Mouse (Mus musculus) 3134 (cell line): ENCODE results near the gene Gm7929.
"Not testable (repeated sequence)": the region's sequence is repeated elsewhere in the genome, so short reads cannot be mapped to it uniquely, and the experiment has no call there.

Experiments
- DNase-seq: peaks from one replicate; pipeline ENCODE4 v3.0.0-alpha.2; 2011; ENCODE audit warnings: low spot score; ENCODE audit not compliant: insufficient read length; ENCODE audit errors: extremely low read depth

Gene Gm7929

DNA sequence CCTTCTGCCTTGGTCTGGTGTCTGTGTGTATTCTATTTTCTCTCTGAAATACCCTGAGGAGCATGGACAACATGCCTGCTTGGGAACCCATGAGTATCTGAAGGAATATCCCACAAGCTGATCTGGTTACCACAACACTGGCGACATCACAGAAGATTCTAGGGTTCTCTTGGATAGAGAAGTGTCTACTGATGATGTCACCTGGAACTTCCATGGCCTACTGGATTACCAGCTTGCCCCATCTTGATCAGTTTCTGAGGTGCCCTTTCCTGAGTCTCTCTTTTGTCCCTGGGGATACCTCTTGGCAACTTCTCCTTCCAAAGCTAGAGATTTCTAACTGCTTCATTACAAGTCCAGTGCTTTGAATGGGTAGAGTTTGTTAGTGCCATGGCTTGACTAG lies at the start of gene Gm7929:
Gene Gm7929, minus strand, starts transcription at position 101 of the 400 bp plus-strand sequence.
- not testable (repeated sequence) for DNase-seq

DNA sequence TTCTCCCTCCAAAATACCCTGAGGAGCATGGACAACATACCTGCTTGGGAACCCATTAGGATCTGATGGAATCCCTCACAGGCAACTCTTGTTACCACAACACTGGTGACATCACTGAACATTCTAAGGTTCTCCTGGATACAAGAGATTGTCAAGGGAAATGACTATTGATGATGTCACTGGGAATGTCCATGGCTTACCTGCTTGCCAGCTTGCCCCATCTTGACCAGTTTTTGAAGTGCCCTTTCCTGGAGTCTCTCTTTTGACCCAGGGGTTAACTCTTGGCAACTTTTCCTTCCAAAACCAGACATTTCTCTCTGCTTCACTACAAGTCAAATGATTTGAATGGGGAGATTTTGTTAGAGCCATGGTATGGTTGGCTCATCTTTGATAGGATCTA lies 21.9 kb upstream of the Gm7929 start, which contains the start of gene Gm47189:
Gene Gm47189, minus strand, starts transcription at position 101 of the 400 bp plus-strand sequence.
- not testable (repeated sequence) for DNase-seq

DNA sequence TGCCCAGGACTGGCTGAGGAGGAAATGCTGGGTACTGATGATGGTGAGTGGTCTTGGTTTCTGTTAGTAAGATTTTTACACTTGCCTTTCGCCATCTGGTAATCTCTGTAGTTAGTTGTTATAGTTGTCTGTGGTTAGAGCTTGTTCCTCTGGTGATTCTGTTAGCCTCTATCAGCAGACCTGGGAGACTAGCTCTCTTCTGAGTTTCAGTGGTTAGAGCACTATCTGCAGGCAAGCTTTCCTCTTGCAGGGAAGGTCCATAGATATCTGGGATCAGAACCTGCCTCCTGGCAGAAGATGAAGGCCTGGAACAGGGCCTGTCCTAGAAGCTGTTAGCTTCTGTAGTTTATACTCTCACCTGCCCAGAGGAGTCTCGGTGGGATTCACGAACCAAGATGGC lies 5.5 kb upstream of the Gm7929 start:
- DNase-seq, result not testable (repeated sequence)

DNA sequence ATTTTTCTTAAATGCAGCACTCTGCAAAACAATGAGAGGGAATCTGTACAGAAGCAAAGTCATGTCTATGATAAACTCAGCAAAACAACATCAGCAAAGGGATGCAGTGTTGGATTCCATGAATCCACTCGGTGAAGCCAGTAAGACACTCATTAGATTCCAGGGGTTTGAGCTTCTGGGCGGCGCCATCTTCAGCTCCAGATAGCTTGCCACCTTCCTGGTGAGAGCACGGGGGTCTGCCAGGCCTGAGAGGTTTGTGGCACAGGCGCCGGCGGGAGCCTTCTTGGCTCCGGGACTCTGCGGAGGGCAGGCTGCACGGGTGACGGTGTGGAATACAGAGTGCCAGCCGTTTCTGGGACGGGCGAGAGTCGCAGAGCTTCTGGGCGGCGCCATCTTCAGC lies 27.0 kb downstream of the Gm7929 start:
- DNase-seq, result not testable (repeated sequence)

DNA sequence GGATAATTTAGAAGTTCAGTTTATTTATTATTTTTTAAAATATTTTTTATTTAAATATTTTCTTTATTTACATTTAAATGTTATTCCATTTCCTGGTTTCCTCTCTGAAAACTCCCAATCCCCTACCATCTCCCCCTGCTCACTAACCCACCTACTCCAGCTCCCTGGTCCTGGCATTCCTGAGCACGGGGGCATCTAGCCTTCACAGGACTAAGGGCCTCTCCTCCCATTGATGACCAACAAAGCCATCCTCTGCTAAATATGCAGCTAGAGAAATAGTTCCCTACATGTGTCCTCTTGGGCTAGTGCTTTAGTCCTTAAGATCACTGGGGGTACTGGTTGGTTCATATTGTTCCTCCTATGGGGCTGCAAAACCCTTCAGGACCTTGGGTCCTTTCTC lies 33.2 kb downstream of the Gm7929 start:
- not testable (repeated sequence) for DNase-seq

DNA sequence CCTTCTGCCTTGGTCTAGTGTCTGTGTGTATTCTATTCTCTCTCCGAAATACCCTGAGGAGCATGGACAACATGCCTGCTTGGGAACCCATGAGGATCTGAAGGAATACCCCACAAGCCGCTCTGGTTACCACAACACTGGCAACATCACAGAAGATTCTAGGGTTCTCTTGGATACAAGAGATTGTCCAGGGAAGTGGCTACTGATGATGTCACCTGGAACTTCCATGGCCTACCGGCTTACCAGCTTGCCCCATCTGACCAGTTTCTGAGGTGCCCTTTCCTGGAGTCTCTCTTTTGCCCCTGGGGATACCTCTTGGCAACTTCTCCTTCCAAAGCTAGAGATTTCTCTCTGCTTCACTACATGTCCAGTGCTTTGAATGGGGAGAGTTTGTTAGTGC lies 48.6 kb downstream of the Gm7929 start, which contains the start of gene Gm8068:
Gene Gm8068, minus strand, starts transcription at position 101 of the 400 bp plus-strand sequence.
- not testable (repeated sequence) for DNase-seq
